Mouse (Mus musculus): ENCODE data around the gene Cntn4.

DNA sequence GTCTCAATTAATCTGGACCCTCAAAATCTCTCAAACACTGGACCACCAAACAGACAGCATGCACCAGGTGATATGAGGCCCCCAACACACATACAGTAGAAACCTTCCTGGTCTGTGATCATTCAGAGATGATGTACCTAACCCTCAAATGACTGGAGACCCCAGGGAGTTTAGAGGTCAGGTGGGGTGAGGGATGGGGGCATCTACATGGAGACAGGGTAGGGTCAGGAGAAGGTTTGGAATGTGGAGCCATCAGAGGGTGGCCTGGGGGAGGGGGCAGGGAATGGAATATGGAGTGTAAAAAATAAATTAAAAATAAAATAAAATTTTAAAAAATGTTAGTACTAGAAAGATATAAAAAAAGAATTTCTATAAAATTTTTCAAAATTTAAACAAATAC lies 157.6 kb downstream of the Cntn4 start:
- TF ChIP-seq CTCF (IDR thresholded peaks at IDR 0.05; ENCODE audit: low read depth) = no peak
- no peak for TF ChIP-seq EP300 (IDR thresholded peaks at IDR 0.05; ENCODE audit: low read depth)
